Mouse (Mus musculus) CD8-positive naive resting alpha-beta T cell, adult 2 months (primary cell): Measurements from ENCODE around the gene Fignl2.

Experiments used
- DNase-seq, 2 experiments: peaks; one replicate each; pipeline ENCODE4 v3.0.0; 2022; ENCODE audit warnings: low read depth in 2 of 2, low spot score in 2 of 2

Gene Fignl2

GRCm38 (mm10) chr15:101039651-101040050 is 38.7 kb downstream of the Fignl2 start:
- DNase-seq = peak in 1 of 2 experiments; percentile 6

GRCm38 (mm10) chr15:101028960-101029359 is 49.4 kb downstream of the Fignl2 start:
- no peak for DNase-seq

- no peak for DNase-seq
Observed at GRCm38 (mm10) chr15:101011352-101011751, 67.0 kb downstream of the Fignl2 start.

- no peak for DNase-seq
Observed at GRCm38 (mm10) chr15:101008386-101009010, 69.9 kb downstream of the Fignl2 start.

- DNase-seq = no peak
Observed at GRCm38 (mm10) chr15:101007236-101007635, 71.1 kb downstream of the Fignl2 start.

- DNase-seq = no peak
Observed at GRCm38 (mm10) chr15:101006251-101007040, 71.9 kb downstream of the Fignl2 start.

- DNase-seq = no peak
Observed at GRCm38 (mm10) chr15:101005717-101006116, 72.7 kb downstream of the Fignl2 start.

GRCm38 (mm10) chr15:101004538-101004937 is 73.8 kb downstream of the Fignl2 start:
- no peak for DNase-seq

- no peak for DNase-seq
Observed at GRCm38 (mm10) chr15:101002466-101002865, 75.9 kb downstream of the Fignl2 start.

GRCm38 (mm10) chr15:101001685-101002084 is 76.7 kb downstream of the Fignl2 start:
- no peak for DNase-seq
